Mouse (Mus musculus) forebrain, postnatal 0 days (tissue): Measurements from ENCODE around the gene Slc22a4. TPM values are rescaled to one million over a fixed set of nuclear protein-coding genes. Genes with fewer than 3 reads are reported as not detected.
"Not testable (repeated sequence)": the region's sequence is repeated elsewhere in the genome, so short reads cannot be mapped to it uniquely, and the experiment has no call there.

ENCODE experiments used
- ATAC-seq: fragments of 200-750 bp; cut with Nextera tagmentation; 2 replicates; pipeline ENCODE4 v1.8.0; 2017; ENCODE audit warnings: mild to moderate bottlenecking, moderate library complexity
- DNase-seq: peaks from one replicate; pipeline ENCODE4 v3.0.0-alpha.2; 2015
- H3K27ac ChIP-seq: fragments of 300-500 bp; sonication (generic); 2 replicates; pipeline ENCODE4 v1.5.1; 2014; ENCODE audit warnings: low read depth, mild to moderate bottlenecking, antibody characterized with exemption, low read length, moderate library complexity, mixed read lengths
- H3K27me3 ChIP-seq: fragments of 300-500 bp; sonication (generic); 2 replicates; pipeline ENCODE4 v1.6.1; 2014; ENCODE audit warnings: mild to moderate bottlenecking, low read length, mixed read lengths; ENCODE audit not compliant: insufficient read depth
- H3K36me3 ChIP-seq: fragments of 300-500 bp; sonication (generic); 2 replicates; pipeline ENCODE4 v1.6.1; 2014; ENCODE audit warnings: mild to moderate bottlenecking, moderate library complexity; ENCODE audit not compliant: insufficient read depth
- H3K4me1 ChIP-seq: fragments of 300-500 bp; sonication (generic); 2 replicates; pipeline ENCODE4 v1.6.1; 2014; ENCODE audit warnings: antibody characterized with exemption; ENCODE audit not compliant: insufficient read depth
- H3K4me2 ChIP-seq: fragments of 300-500 bp; sonication (generic); 2 replicates; pipeline ENCODE4 v1.6.1; 2014; ENCODE audit warnings: low read depth, mild to moderate bottlenecking, moderate library complexity
- H3K4me3 ChIP-seq: fragments of 300-500 bp; sonication (generic); 2 replicates; pipeline ENCODE4 v1.5.1; 2014; ENCODE audit warnings: low read depth, low read length, mixed read lengths
- H3K9ac ChIP-seq: fragments of 300-500 bp; sonication (generic); 2 replicates; pipeline ENCODE4 v1.6.1; 2014; ENCODE audit warnings: mild to moderate bottlenecking
- H3K9me3 ChIP-seq: fragments of 300-500 bp; sonication (generic); 2 replicates; pipeline ENCODE4 v1.6.1; 2016; ENCODE audit warnings: low read length
- CTCF ChIP-seq: sonication (generic); IDR thresholded peaks from 2 replicates; pipeline ENCODE4 v1.5.1; 2016; ENCODE audit warnings: antibody characterized with exemption, control low read depth, low read depth
- WGBS: fragments of 180-500 bp; shearing (Covaris S2); extraction: QIAGEN DNeasy Blood & Tissue Kit; methylation state at CpG from one replicate; pipeline ENCODE4 v1.1.7; 2014; 5-methylcytosine and 5-hydroxymethylcytosine counted together
- polyA plus RNA-seq: library from polyadenylated mRNA; unstranded; fragments of >200 nt; fragmentation: Nextera tagmentation; extraction: Ambion mirVana; gene quantifications from 2 replicates; pipeline ENCODE4 v1.2.1, GENCODE M21; 2015
- total RNA-seq: library from RNA; depleted of rRNA; stranded (reverse); fragments of >200 nt; gene quantifications from 2 replicates; pipeline ENCODE4 v1.2.3, GENCODE M21; 2014

Gene Slc22a4
- total and polyA plus RNA-seq, 2 experiments from 2014 or later = 4.0 to 4.7 TPM

DNA sequence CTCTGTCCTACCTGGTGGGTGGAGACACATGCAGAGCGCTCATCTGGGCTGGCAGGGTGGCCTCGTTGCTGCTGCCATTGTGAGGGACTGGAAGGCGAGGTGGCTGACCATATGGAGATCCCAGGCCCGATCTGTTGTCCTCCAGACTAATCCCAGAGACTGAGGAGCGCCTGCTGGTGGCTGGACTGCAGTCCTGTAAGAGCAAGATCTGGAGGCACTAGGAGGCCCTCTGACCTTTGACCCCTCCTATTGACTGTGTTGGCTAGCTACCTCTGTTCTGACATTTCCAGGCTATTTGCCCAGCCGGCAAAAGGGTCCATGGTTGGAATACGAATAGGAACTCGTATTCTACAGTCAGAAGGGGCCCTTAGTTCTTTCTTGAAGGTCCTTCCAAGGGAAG lies 28.2 kb upstream of the Slc22a4 start:
- no peaks in the 10 kb centered on the region for H3K36me3 ChIP-seq
- peak; percentile 32; the same call in 1 of the 2 replicates for TF ChIP-seq CTCF
- no peak overlapping the region for H3K4me2 ChIP-seq
- WGBS = 31% methylated on average over 8 of the region's 8 CpGs
- ATAC-seq = 0 out of 2 replicates have a peak, but pooled peaks have one; percentile 2
- no peaks in the 10 kb centered on the region for H3K9me3 ChIP-seq
- H3K9ac ChIP-seq = no peak overlapping the region
- peak; percentile 45 for DNase-seq
- H3K27me3 ChIP-seq = no peaks in the 10 kb centered on the region
- H3K4me1 ChIP-seq = peaks cover 17% of the 10 kb centered on the region
- no peak overlapping the region for H3K27ac ChIP-seq
- no peak overlapping the region for H3K4me3 ChIP-seq

DNA sequence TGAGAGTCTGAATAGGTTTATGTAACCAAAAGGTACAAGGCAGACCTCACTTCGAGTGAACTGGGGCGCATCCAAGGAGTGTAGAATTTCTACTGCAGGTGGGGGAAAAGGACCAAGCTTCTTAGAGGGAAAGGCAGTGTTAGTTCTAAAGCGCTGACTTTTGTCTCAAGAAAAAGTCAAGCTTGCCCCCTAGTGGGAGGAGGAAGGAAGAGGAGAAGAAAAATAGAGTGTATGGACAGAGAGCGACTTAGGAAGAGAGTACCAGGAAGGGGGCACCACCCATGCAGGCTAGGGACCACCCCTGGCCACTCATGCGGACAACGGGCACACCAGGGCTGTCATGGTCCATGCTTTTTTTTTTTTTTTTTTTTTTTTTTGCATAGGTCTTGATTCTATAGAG lies 26.4 kb upstream of the Slc22a4 start:
- H3K27me3 ChIP-seq = no peaks in the 10 kb centered on the region
- H3K9ac ChIP-seq = no peak overlapping the region
- H3K27ac ChIP-seq = no peak overlapping the region
- H3K36me3 ChIP-seq = no peaks in the 10 kb centered on the region
- no peak overlapping the region for H3K4me3 ChIP-seq
- peak; percentile 83 for TF ChIP-seq CTCF
- H3K4me1 ChIP-seq = peaks cover 13% of the 10 kb centered on the region
- peak; percentile 73 for DNase-seq
- no peak overlapping the region for H3K4me2 ChIP-seq
- H3K9me3 ChIP-seq = no peaks in the 10 kb centered on the region
- ATAC-seq = no peak; the same call in 1 of the 2 replicates
- WGBS = 42% methylated on average over 6 of the region's 6 CpGs

DNA sequence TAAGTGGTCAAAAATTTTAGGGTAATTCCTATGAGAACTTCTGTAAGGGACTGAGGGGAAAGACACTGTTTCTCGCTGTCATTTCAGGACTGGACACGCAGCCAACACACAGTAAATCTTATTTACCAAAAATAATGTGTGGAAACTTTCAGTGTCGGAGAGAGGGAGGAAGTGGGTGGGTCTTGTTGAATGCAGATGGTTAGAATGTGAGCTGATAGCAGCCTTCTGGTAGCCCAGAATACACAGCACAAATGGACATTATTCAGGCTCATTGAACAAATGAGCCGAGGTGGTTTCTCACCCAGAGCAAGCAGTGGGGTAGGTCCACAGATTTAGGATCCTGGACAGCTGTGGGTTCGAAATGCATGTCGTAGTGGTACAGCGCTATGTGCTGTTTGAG lies 25.2 kb upstream of the Slc22a4 start:
- no peak overlapping the region for H3K4me3 ChIP-seq
- H3K4me1 ChIP-seq = peaks cover 1% of the 10 kb centered on the region
- 86% methylated on average over 7 of the region's 7 CpGs for WGBS
- no peak overlapping the region for H3K4me2 ChIP-seq
- no peaks in the 10 kb centered on the region for H3K36me3 ChIP-seq
- no peak for ATAC-seq
- H3K27me3 ChIP-seq = no peaks in the 10 kb centered on the region
- no peaks in the 10 kb centered on the region for H3K9me3 ChIP-seq
- H3K9ac ChIP-seq = no peak overlapping the region
- TF ChIP-seq CTCF = no peak
- no peak for DNase-seq
- no peak overlapping the region for H3K27ac ChIP-seq

DNA sequence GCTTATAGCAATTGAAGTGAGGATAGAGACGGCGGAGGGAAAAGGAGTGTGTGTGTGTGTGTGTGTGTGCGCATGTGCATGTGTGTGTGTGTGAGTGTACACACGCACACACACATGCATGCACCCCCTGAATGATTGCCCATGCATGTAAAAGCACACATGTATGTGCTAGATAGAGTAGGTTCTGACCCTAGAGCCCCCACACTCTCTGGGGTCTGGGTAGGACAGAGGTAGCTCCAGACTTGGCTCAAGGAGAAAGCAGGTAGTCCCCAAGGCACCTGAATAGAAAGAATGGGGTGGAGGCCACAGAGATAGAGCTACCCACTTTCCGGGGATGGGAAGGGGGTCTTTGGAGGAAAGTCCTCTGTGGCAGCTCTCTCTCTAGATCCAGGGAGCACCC lies 24.2 kb upstream of the Slc22a4 start:
- Histone ChIP-seq H3K36me3 (no peaks in the 10 kb centered on the region), H3K4me2 (no peak overlapping the region), H3K4me3 (no peak overlapping the region), H3K9me3 (no peaks in the 10 kb centered on the region), H3K27me3 (no peaks in the 10 kb centered on the region), H3K4me1 (no peaks in the 10 kb centered on the region), H3K27ac (no peak overlapping the region), H3K9ac (no peak overlapping the region)
- no peak for DNase-seq
- 93% methylated on average over 5 of the region's 5 CpGs for WGBS
- no peak for TF ChIP-seq CTCF
- no peak for ATAC-seq

DNA sequence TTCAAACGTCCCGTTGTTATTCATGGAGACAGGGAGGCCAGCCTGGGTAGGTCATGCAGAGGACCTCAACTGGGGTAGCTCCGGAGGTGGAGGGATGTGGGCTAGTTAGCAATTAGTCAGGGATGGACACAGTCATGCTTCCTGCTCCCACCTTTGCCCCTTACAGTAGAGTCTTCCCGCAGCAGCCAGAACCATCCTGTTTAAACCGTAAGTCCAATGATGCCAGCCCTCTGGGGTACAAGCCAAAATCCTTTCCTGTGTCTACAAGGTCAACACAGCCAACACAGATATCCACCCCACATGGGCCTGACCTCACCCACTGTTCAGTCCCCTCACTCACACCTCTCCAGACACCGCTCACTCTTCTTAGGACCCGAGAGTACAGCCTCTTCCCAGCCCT lies 23.3 kb upstream of the Slc22a4 start:
- H3K4me2 ChIP-seq = no peak overlapping the region
- H3K4me1 ChIP-seq = no peaks in the 10 kb centered on the region
- 90% methylated on average over 7 of the region's 7 CpGs for WGBS
- no peak overlapping the region for H3K4me3 ChIP-seq
- no peak overlapping the region for H3K27ac ChIP-seq
- no peak for ATAC-seq
- no peak overlapping the region for H3K9ac ChIP-seq
- DNase-seq = no peak
- H3K9me3 ChIP-seq = no peaks in the 10 kb centered on the region
- TF ChIP-seq CTCF = no peak
- no peaks in the 10 kb centered on the region for H3K27me3 ChIP-seq
- H3K36me3 ChIP-seq = no peaks in the 10 kb centered on the region

DNA sequence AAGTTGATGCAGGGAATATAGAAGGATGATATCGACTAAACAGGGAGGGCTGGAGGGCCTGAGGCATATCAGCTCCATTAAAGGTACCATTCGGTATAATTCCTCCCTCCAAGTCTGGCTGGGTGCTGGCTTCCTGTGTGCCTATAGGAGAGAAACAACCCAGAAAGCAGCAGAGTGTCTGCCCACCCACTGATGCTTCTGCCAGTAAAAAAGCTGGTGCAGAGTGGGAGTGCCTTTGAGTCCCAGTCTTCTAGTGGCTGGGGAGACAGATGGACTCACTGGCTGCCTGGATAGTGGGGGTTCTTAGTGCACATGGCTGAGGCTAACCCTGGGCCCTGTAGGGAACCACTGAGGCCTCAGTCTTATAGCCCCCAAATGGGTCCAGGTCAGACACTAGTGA lies 22.3 kb upstream of the Slc22a4 start:
- Histone ChIP-seq H3K9ac (no peak overlapping the region), H3K4me1 (no peaks in the 10 kb centered on the region), H3K27ac (no peak overlapping the region), H3K4me2 (no peak overlapping the region), H3K9me3 (no peaks in the 10 kb centered on the region), H3K36me3 (no peaks in the 10 kb centered on the region), H3K27me3 (no peaks in the 10 kb centered on the region), H3K4me3 (no peak overlapping the region)
- DNase-seq (no peak), ATAC-seq (no peak)
- 63% methylated on average over 2 of the region's 2 CpGs for WGBS
- no peak for TF ChIP-seq CTCF

DNA sequence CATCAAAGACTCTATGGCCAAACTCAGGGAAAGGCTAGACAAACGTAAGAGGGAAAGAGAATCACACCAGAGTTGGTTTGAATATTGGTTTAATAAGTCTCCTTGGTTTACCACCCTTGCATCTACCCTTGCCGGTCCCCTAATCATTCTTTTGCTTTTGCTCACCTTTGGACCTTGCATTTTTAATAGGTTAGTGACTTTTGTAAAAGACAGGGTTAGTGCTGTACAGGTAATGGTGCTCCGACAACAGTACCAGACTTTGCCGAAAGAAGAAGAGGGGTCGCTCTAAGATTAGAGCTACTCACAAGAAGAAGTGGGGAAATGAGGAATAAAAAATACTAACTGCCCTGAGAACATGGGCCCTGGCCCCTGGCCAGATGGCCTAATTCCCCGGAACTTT lies 12.8 kb upstream of the Slc22a4 start:
- no peaks in the 10 kb centered on the region for H3K27me3 ChIP-seq
- TF ChIP-seq CTCF = no peak

DNA sequence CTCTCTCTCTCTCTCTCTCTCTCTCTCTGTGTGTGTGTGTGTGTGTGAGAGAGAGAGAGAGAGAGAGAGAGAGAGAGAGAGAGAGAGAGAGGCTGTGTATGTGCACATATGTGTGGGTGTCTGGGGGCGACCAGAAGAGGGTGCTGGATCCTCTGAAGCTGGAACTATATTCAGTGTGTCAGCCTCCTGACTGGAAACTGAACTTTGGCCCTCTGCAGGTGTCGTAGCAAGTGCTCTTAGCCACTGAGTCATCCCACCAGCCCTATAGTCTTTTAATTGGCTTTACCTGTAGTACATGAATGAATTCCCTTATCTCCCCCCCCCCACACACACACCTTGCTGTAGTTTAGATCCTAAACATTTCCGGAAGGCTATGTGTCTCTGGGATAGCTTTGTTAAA lies 5.0 kb upstream of the Slc22a4 start:
- not testable (repeated sequence) for H3K4me3 ChIP-seq, H3K36me3 ChIP-seq, DNase-seq, ATAC-seq, H3K4me2 ChIP-seq, H3K4me1 ChIP-seq, H3K9ac ChIP-seq, H3K27me3 ChIP-seq, H3K27ac ChIP-seq, H3K9me3 ChIP-seq
- WGBS = 100% methylated on average over 1 of the region's 3 CpGs

More for the DNA sequence above, 12.8 kb upstream of the Slc22a4 start:
- Histone ChIP-seq H3K4me1 (no peaks in the 10 kb centered on the region), H3K9me3 (no peaks in the 10 kb centered on the region), H3K4me2 (no peak overlapping the region), H3K9ac (no peak overlapping the region), H3K4me3 (no peak overlapping the region), H3K27ac (no peak overlapping the region), H3K36me3 (no peaks in the 10 kb centered on the region)
- DNase-seq (no peak), ATAC-seq (no peak)
- WGBS = 90% methylated on average over 6 of the region's 6 CpGs
